Mouse (Mus musculus) myocyte (in vitro differentiated cells): ENCODE data around the gene Rimkla. TPM values are rescaled to one million over a fixed set of nuclear protein-coding genes. Genes with fewer than 3 reads are reported as not detected.

ENCODE experiments used
- H3K27me3 ChIP-seq: one replicate; pipeline ENCODE4 v1.6.1; 2011; ENCODE audit not compliant: control insufficient read depth, insufficient read depth, insufficient read length
- H3K36me3 ChIP-seq: one replicate; pipeline ENCODE4 v1.6.1; 2011; ENCODE audit not compliant: control insufficient read depth, insufficient read depth
- H3K4me2 ChIP-seq: one replicate; pipeline ENCODE4 v1.6.1; 2011; ENCODE audit warnings: low read depth, control low read depth
- H3K4me3 ChIP-seq: one replicate; pipeline ENCODE4 v1.5.1; 2011; ENCODE audit warnings: mild to moderate bottlenecking, control low read depth, moderate library complexity
- H3K79me2 ChIP-seq: one replicate; pipeline ENCODE4 v1.6.1; 2011; ENCODE audit not compliant: control insufficient read depth, insufficient read depth
- H3ac ChIP-seq: one replicate; pipeline ENCODE4 v1.6.1; 2011; ENCODE audit not compliant: control insufficient read depth, insufficient read length
- CEBPB ChIP-seq: IDR thresholded peaks from 2 replicates; pipeline ENCODE4 v1.6.1; 2011; ENCODE audit warnings: mild to moderate bottlenecking, moderate library complexity; ENCODE audit not compliant: poor library complexity, insufficient read depth, severe bottlenecking
- E2F4 ChIP-seq: IDR thresholded peaks from one replicate; pipeline ENCODE4 v1.6.1; 2011; ENCODE audit warnings: mild to moderate bottlenecking, control low read depth, moderate library complexity; ENCODE audit not compliant: insufficient read depth
- MAX ChIP-seq: IDR thresholded peaks from one replicate; pipeline ENCODE4 v1.6.1; 2011; ENCODE audit warnings: low read depth, mild to moderate bottlenecking, control low read depth
- MYOD1 ChIP-seq, 3 experiments: IDR thresholded peaks; one replicate each; pipeline ENCODE4 v1.6.1; 2011; ENCODE audit warnings: control low read depth in 2 of 3, low read depth in 2 of 3, mild to moderate bottlenecking in 2 of 3, moderate library complexity in 1 of 3; ENCODE audit not compliant: insufficient read length in 2 of 3, control insufficient read depth in 1 of 3
- MYOG ChIP-seq, 3 experiments: IDR thresholded peaks; one replicate each; pipeline ENCODE4 v1.6.1; 2011; ENCODE audit warnings: control low read depth in 2 of 3, low read depth in 2 of 3, mild to moderate bottlenecking in 2 of 3; ENCODE audit not compliant: insufficient read length in 2 of 3, control insufficient read depth in 1 of 3, insufficient read depth in 1 of 3
- POLR2A ChIP-seq: IDR thresholded peaks from one replicate; pipeline ENCODE4 v1.6.1; 2011; ENCODE audit warnings: low read depth, mild to moderate bottlenecking, control low read depth, moderate library complexity; ENCODE audit not compliant: insufficient read length
- POLR2AphosphoS2 ChIP-seq: IDR thresholded peaks from one replicate; pipeline ENCODE4 v1.6.1; 2011; ENCODE audit warnings: low read depth, control low read depth; ENCODE audit not compliant: insufficient read length
- REST ChIP-seq: IDR thresholded peaks from one replicate; pipeline ENCODE4 v1.6.1; 2011; ENCODE audit warnings: mild to moderate bottlenecking, control low read depth, moderate library complexity; ENCODE audit not compliant: insufficient read depth, insufficient read length
- SRF ChIP-seq: IDR thresholded peaks from one replicate; pipeline ENCODE4 v1.6.1; 2011; ENCODE audit warnings: low read depth; ENCODE audit not compliant: control insufficient read depth, insufficient read length
- TCF12 ChIP-seq: IDR thresholded peaks from one replicate; pipeline ENCODE4 v1.6.1; 2011; ENCODE audit warnings: mild to moderate bottlenecking, control low read depth; ENCODE audit not compliant: poor library complexity, insufficient read depth, severe bottlenecking
- TCF3 ChIP-seq: IDR thresholded peaks from one replicate; pipeline ENCODE4 v1.6.1; 2011; ENCODE audit warnings: low read depth, control low read depth; ENCODE audit not compliant: insufficient read length
- USF1 ChIP-seq: IDR thresholded peaks from one replicate; pipeline ENCODE4 v1.6.1; 2011; ENCODE audit warnings: low read depth, mild to moderate bottlenecking, control low read depth, moderate library complexity
- polyA plus RNA-seq: library from polyadenylated mRNA; unstranded; fragments of >200 nt; fragmentation: generic; extraction: Trizol; gene quantifications from one replicate; pipeline ENCODE4 v1.2.1, GENCODE M21; 2012; ENCODE audit warnings: missing spikeins

Gene Rimkla
- polyA plus RNA-seq, 1 experiment = not detected

DNA sequence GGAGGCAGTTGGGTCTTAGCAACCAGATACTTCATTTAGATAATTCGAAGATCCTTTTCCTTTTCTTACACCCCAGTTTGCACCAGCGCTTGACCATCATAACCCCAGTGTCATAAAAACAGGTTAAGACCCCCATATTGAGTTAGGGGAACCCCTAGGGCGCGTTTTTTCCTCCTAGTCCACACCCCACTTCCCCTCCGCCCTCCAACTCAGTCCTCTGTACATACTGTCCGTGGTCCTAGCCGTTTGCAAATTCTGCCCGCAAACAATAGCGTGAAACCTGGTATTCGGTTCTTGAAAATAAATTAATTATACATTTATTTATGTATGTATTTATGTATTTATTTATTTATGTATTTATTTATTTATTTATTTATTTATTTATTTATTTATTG lies 502 bp upstream of the Rimkla start:
- Histone ChIP-seq H3K4me2 (no peak overlapping the region), H3ac (no peak overlapping the region), H3K79me2 (no peaks in the 10 kb centered on the region), H3K27me3 (peaks cover 11% of the 10 kb centered on the region), H3K4me3 (no peak overlapping the region), H3K36me3 (no peaks in the 10 kb centered on the region)
- TF ChIP-seq POLR2AphosphoS2 = no peak
- no peak for TF ChIP-seq CEBPB
- TF ChIP-seq E2F4 = no peak
- no peak for TF ChIP-seq MAX
- TF ChIP-seq USF1 = no peak
- TF ChIP-seq MYOG (IDR thresholded peaks at IDR 0.05; ENCODE audit: control insufficient read depth in 1 of 3, insufficient read depth in 1 of 3, insufficient read length in 2 of 3, low read depth in 2 of 3) = no peak
- no peak for TF ChIP-seq SRF
- no peak for TF ChIP-seq POLR2A
- no peak for TF ChIP-seq TCF12
- no peak for TF ChIP-seq TCF3
- TF ChIP-seq REST = no peak
- no peak for TF ChIP-seq MYOD1 (IDR thresholded peaks at IDR 0.05; ENCODE audit: control insufficient read depth in 1 of 3, insufficient read length in 2 of 3, low read depth in 2 of 3)

DNA sequence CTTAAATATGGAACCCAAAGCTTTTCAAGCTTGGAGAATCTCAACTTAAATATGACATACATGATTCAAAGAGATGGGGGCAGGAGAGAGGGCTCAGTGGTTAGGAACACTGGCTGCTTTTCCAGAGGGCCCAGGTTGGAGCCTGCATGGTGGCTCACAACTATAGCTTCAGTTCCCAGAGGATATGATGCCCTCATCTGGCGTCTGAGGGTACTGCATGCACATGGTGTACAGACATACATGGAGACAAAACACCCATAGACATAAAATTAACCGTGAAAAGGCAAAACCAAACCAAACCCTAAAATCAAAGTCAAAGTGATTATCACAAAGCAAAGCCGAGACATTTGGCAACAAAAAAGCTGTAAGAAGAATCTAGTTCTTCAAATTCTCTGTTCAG lies 1.6 kb downstream of the Rimkla start:
- Histone ChIP-seq H3K4me3 (no peak overlapping the region), H3K79me2 (no peaks in the 10 kb centered on the region), H3ac (no peak overlapping the region), H3K27me3 (peaks cover 11% of the 10 kb centered on the region), H3K36me3 (no peaks in the 10 kb centered on the region), H3K4me2 (no peak overlapping the region)
- TF ChIP-seq REST (no peak), MAX (no peak), USF1 (no peak), E2F4 (no peak), POLR2A (no peak), POLR2AphosphoS2 (no peak), SRF (no peak), TCF3 (no peak), CEBPB (no peak), MYOG (IDR thresholded peaks at IDR 0.05; ENCODE audit: control insufficient read depth in 1 of 3, insufficient read depth in 1 of 3, insufficient read length in 2 of 3, low read depth in 2 of 3) (no peak), MYOD1 (IDR thresholded peaks at IDR 0.05; ENCODE audit: control insufficient read depth in 1 of 3, insufficient read length in 2 of 3, low read depth in 2 of 3) (no peak), TCF12 (no peak)

DNA sequence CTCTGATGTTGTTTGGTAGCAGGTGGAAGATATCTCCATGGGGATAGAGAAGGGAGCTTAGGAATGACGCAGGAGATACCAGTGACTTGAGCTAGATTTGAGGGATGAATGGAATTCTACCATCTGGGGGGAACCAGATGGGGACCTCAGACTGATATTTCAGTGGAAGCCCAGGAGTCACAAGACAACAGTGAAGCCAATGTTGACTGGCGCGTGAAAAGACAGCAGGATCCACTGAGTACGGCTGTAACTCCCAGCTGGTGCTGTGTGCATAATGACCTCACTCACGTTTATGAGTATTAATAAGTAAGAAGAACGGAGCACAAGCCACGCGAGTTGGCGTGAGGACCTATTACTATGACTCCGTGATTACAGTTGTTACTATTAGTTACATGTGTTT lies 2.8 kb downstream of the Rimkla start:
- Histone ChIP-seq H3K4me2 (no peak overlapping the region), H3K36me3 (no peaks in the 10 kb centered on the region), H3ac (no peak overlapping the region), H3K4me3 (no peak overlapping the region), H3K27me3 (peaks cover 11% of the 10 kb centered on the region), H3K79me2 (no peaks in the 10 kb centered on the region)
- TF ChIP-seq TCF3 = no peak
- TF ChIP-seq REST = no peak
- no peak for TF ChIP-seq E2F4
- no peak for TF ChIP-seq USF1
- no peak for TF ChIP-seq POLR2A
- TF ChIP-seq SRF = no peak
- no peak for TF ChIP-seq CEBPB
- no peak for TF ChIP-seq TCF12
- TF ChIP-seq MYOD1 (IDR thresholded peaks at IDR 0.05; ENCODE audit: control insufficient read depth in 1 of 3, insufficient read length in 2 of 3, low read depth in 2 of 3) = no peak
- TF ChIP-seq MAX = no peak
- TF ChIP-seq MYOG (IDR thresholded peaks at IDR 0.05; ENCODE audit: control insufficient read depth in 1 of 3, insufficient read depth in 1 of 3, insufficient read length in 2 of 3, low read depth in 2 of 3) = no peak
- no peak for TF ChIP-seq POLR2AphosphoS2

DNA sequence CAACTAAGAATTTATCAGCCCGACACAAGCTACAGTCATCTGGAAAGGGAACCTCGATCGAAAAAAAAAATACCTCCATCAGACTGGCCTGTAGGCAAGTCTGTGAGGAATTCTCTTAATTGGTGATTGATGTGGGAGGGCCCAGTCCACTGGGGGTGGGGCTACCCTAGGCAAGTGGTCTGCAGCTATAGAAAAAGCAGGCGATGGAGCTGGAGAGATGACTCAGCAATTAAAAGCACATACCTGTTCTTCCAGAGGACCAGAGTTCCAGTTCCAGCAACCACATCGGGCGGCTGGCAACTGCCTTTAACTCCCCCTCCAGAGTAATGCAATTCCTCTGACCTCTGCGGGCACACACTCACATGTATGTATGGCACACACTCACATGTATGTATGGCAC lies 7.5 kb downstream of the Rimkla start:
- Histone ChIP-seq H3K27me3 (peaks cover 9% of the 10 kb centered on the region), H3ac (no peak overlapping the region), H3K79me2 (no peaks in the 10 kb centered on the region), H3K36me3 (no peaks in the 10 kb centered on the region), H3K4me2 (no peak overlapping the region), H3K4me3 (no peak overlapping the region)
- TF ChIP-seq TCF12 (no peak), MAX (no peak), REST (no peak), MYOG (IDR thresholded peaks at IDR 0.05; ENCODE audit: control insufficient read depth in 1 of 3, insufficient read depth in 1 of 3, insufficient read length in 2 of 3, low read depth in 2 of 3) (no peak), POLR2AphosphoS2 (no peak), SRF (no peak), MYOD1 (IDR thresholded peaks at IDR 0.05; ENCODE audit: control insufficient read depth in 1 of 3, insufficient read length in 2 of 3, low read depth in 2 of 3) (no peak), USF1 (no peak), TCF3 (no peak), E2F4 (no peak), CEBPB (no peak), POLR2A (no peak)
